9 mouse cellular contexts compared by ENCODE assay signal in genomic region chr2:132698420-132698819, GRCm38 (mm10). TPM values are rescaled to one million over a fixed set of nuclear protein-coding genes. Genes with fewer than 3 reads are reported as not detected.
DNase-seq lines count a peak whose midpoint lies in the region; ATAC-seq and TF ChIP-seq lines count a peak whose summit lies in the region.
"Had no signal": no experiment of that assay in that cellular context is flagged by ENCODE, and none has a peak within 500 bp of the region (broad histone marks: within the 10 kb centered on the region; RNA-seq: fewer than 3 reads in every experiment).

No protein-coding gene starts in this region.

- 58% methylated on average over 6 of the region's 6 CpGs for WGBS in intestine, embryonic 14.5 days

- no peak for TF ChIP-seq POLR2A in cortical plate, adult 2 months (IDR thresholded peaks at IDR 0.05; ENCODE audit: extremely low read depth, insufficient read depth, low read length)

- peak; percentile 59; the same call in 1 of the 2 replicates for ATAC-seq in intestine, embryonic 14.5 days (replicated peaks; ENCODE audit: low FRiP score, low TSS enrichment, low read depth)
- ATAC-seq: forebrain, postnatal 0 days had no signal

- H3K4me1 ChIP-seq in cortical plate, adult 2 months (ENCODE audit: control insufficient read depth, insufficient read depth, low read length) = peaks cover 1% of the 10 kb centered on the region; the same call in 1 of the 2 replicates
- H3K4me1 ChIP-seq in intestine, embryonic 14.5 days (replicated peaks; ENCODE audit: control insufficient read depth, insufficient read depth, low read length) = no peaks in the 10 kb centered on the region
- H3K4me1 ChIP-seq: neural tube, embryonic 13.5 days had no signal

- no peak overlapping the region for H3K9ac ChIP-seq in intestine, embryonic 14.5 days (ENCODE audit: low read length)
- H3K9ac ChIP-seq: forebrain, postnatal 0 days; neural tube, embryonic 13.5 days had no signal

- TF ChIP-seq CTCF in cortical plate, adult 2 months (IDR thresholded peaks at IDR 0.05; ENCODE audit: extremely low read depth, insufficient read depth, low read length) = no peak

- DNase-seq in kidney, adult 11 months = peak; percentile 47
- no peak for DNase-seq in kidney, postnatal 10 days
- DNase-seq in intestine, embryonic 14.5 days (ENCODE audit: low spot score) = no peak
- peak; percentile 49 for DNase-seq in lung, postnatal 25 days (ENCODE audit: low spot score)
- DNase-seq in testis, postnatal 14 days (ENCODE audit: low spot score) = no peak
- DNase-seq in frontal cortex, postnatal 36 days (ENCODE audit: low spot score in 2 of 2) = no peak
- DNase-seq: forebrain, postnatal 0 days had no signal

- H3K4me3 ChIP-seq in cortical plate, adult 2 months (ENCODE audit: insufficient read depth, low read length) = 0 out of 2 replicates have a peak overlapping the region, but pooled peaks have one; percentile 7
- no peak overlapping the region for H3K4me3 ChIP-seq in intestine, embryonic 14.5 days (ENCODE audit: low read depth, low read length)
- H3K4me3 ChIP-seq: neural tube, embryonic 13.5 days had no signal

- H3K27ac ChIP-seq in cortical plate, adult 2 months (ENCODE audit: insufficient read depth, low read length) = peak overlapping the region; percentile 94
- no peak overlapping the region for H3K27ac ChIP-seq in intestine, embryonic 14.5 days (ENCODE audit: low read depth)
- H3K27ac ChIP-seq: neural tube, embryonic 13.5 days had no signal

- H3K27me3 ChIP-seq in intestine, embryonic 14.5 days (replicated peaks; ENCODE audit: control insufficient read depth, insufficient read depth, low read length) = no peaks in the 10 kb centered on the region
- H3K27me3 ChIP-seq: neural tube, embryonic 13.5 days had no signal

- 0 out of 2 replicates have a peak, but pooled peaks cover 4% of the 10 kb centered on the region for H3K36me3 ChIP-seq in intestine, embryonic 14.5 days (ENCODE audit: control insufficient read depth, insufficient read depth, low read length)

- H3K4me2 ChIP-seq in intestine, embryonic 14.5 days (ENCODE audit: low read length) = no peak overlapping the region
- H3K4me2 ChIP-seq: neural tube, embryonic 13.5 days had no signal

- H3K9me3 ChIP-seq in intestine, embryonic 14.5 days (ENCODE audit: control insufficient read depth, low read length) = no peaks in the 10 kb centered on the region
- H3K9me3 ChIP-seq: neural tube, embryonic 13.5 days had no signal

RNA-seq across cellular contexts. Expression of gene Shld1, which starts 11.7 kb away (rescaled TPM):
- polyA plus RNA-seq in cortical plate, adult 2 months (2012; rRNA removed) = 21.7 and 23.4 TPM in 2 replicates
- polyA plus RNA-seq in intestine, embryonic 14.5 days (2014; fragmentation: Nextera tagmentation; extraction: Ambion mirVana) = 13.6 and 22.3 TPM in 2 replicates

Comparison
In these comparisons a context has a peak if more than half of its experiments do, and no peak if none do; other contexts are left out.
1. DNase-seq: peak in kidney, adult 11 months (single experiment) and lung, postnatal 25 days (single experiment); none in kidney, postnatal 10 days (single experiment), intestine, embryonic 14.5 days (single experiment), testis, postnatal 14 days (single experiment) and frontal cortex, postnatal 36 days (0 of 2).